Mouse (Mus musculus): ENCODE data around the gene Arhgap32.

GRCm38 (mm10) chr9:32292686-32293085, 176.8 kb downstream of the Arhgap32 start:
- TF ChIP-seq POLR2A (IDR thresholded peaks at IDR 0.05; ENCODE audit: borderline replicate concordance, control insufficient read depth, low read depth, low read length) (no peak), CTCF (IDR thresholded peaks at IDR 0.05; ENCODE audit: control insufficient read depth, insufficient read depth, low read length) (no peak)

Measured in bone marrow, adult 2 months (tissue).